In the genomic region with DNA sequence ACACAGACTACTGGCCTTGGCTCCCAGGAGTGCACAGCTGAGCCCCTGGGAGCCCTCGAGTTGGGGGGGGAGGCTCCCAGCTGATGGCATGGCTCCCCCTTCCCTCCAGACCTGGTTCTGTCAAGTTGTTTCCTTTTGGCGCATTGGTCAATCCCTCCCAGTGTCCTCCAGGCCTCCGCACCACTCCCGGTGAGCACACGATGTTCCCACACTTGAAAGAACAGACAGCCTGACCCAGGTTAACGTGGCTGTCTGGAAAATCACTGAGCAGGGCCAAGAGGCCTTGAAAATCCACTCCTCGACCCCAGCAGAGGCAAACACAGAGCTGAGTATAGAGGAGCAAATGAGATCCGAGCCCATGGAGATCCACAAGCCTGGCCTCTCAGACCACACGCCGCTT, we compare ENCODE assay signal across 19 mouse cellular contexts.
A peak's percentile ranks its signal among the peaks of the same experiment; 100 is the strongest.
DNase-seq lines count a peak whose midpoint lies in the region; TF ChIP-seq lines count a peak whose summit lies in the region.
"Had no signal": no experiment of that assay in that cellular context is flagged by ENCODE, and none has a peak within 500 bp of the region (broad histone marks: within the 10 kb centered on the region; RNA-seq: fewer than 3 reads in every experiment).

No protein-coding gene starts in this region.

- no peaks in the 10 kb centered on the region for H3K4me1 ChIP-seq in kidney, adult 2 months (ENCODE audit: control insufficient read depth, insufficient read depth, low read length)
- H3K4me1 ChIP-seq: forebrain, embryonic 10.5 days; forebrain, embryonic 13.5 days; hindbrain, embryonic 12.5 days; hindbrain, embryonic 15.5 days had no signal

- no peak for TF ChIP-seq POLR2A in kidney, adult 2 months (IDR thresholded peaks at IDR 0.05; ENCODE audit: low read depth, low read length)

- DNase-seq in adrenal gland, adult 2 months, result peak; percentile 25
- no peak for DNase-seq in adrenal gland, postnatal 10 days
- DNase-seq in kidney, adult 2 months, result peak; percentile 18
- DNase-seq in kidney, postnatal 14 days, result no peak
- DNase-seq in ovary, adult 18-20 months (ENCODE audit: low spot score), result peak; percentile 70
- no peak for DNase-seq in ovary, postnatal 10 days (ENCODE audit: low spot score)
- peak; percentile 53 for DNase-seq in testis, postnatal 10 days (ENCODE audit: low spot score)
- DNase-seq in gastrocnemius, adult 18-20 months (ENCODE audit: low spot score), result no peak
- DNase-seq: B cell, adult 2 months; cerebellum, adult 18-20 months; cerebellum, adult 9-10 months; cerebellum, postnatal 14 days; gastrocnemius, adult 2 months; gastrocnemius, postnatal 14 days; heart, adult 11 months had no signal

- TF ChIP-seq CTCF in kidney, adult 2 months (conservative IDR thresholded peaks at IDR 0.05; ENCODE audit: insufficient read depth, insufficient read length, low read depth, low read length), result no peak

- no peak overlapping the region for H3K4me3 ChIP-seq in kidney, adult 2 months (ENCODE audit: insufficient read depth, low read depth, low read length)
- H3K4me3 ChIP-seq: forebrain, embryonic 10.5 days; forebrain, embryonic 13.5 days; gastrocnemius, adult 2 months; hindbrain, embryonic 12.5 days; hindbrain, embryonic 15.5 days had no signal

- peaks cover 2% of the 10 kb centered on the region for H3K36me3 ChIP-seq in kidney, adult 2 months (ENCODE audit: control insufficient read depth, insufficient read depth, low read length)

- 66% methylated on average over 10 of the region's 10 CpGs for WGBS in kidney, adult 2 months

- no peaks in the 10 kb centered on the region for H3K27me3 ChIP-seq in kidney, adult 2 months (replicated peaks; ENCODE audit: control insufficient read depth, insufficient read depth, low read length)
- H3K27me3 ChIP-seq: forebrain, embryonic 13.5 days; hindbrain, embryonic 12.5 days; hindbrain, embryonic 15.5 days had no signal

- H3K27ac ChIP-seq in kidney, adult 2 months (ENCODE audit: insufficient read depth, low read depth, low read length), result no peak overlapping the region
- H3K27ac ChIP-seq: forebrain, embryonic 10.5 days; forebrain, embryonic 13.5 days; gastrocnemius, adult 2 months; hindbrain, embryonic 12.5 days; hindbrain, embryonic 15.5 days had no signal

Comparison
In these comparisons a context has a peak if more than half of its experiments do, and no peak if none do; other contexts are left out.
1. DNase-seq: peak in adrenal gland, adult 2 months (single experiment), kidney, adult 2 months (single experiment), ovary, adult 18-20 months (single experiment) and testis, postnatal 10 days (single experiment); none in adrenal gland, postnatal 10 days (single experiment), kidney, postnatal 14 days (single experiment), ovary, postnatal 10 days (single experiment) and gastrocnemius, adult 18-20 months (single experiment).